Mouse (Mus musculus) lung, embryonic 15.5 days (tissue): ENCODE measurements around the gene Chchd5. TPM values are rescaled to one million over a fixed set of nuclear protein-coding genes. Genes with fewer than 3 reads are reported as not detected.
A peak's percentile ranks its signal among the peaks of the same experiment; 100 is the strongest.

Experiments
- ATAC-seq: fragments of 200-750 bp; cut with Nextera tagmentation; 2 replicates; pipeline ENCODE4 v1.8.0; 2017; ENCODE audit warnings: moderate number of reproducible peaks, borderline replicate concordance; ENCODE audit not compliant: low FRiP score, low TSS enrichment; ENCODE audit errors: extremely low read depth
- H3K27ac ChIP-seq: fragments of 300-500 bp; sonication (generic); 2 replicates; pipeline ENCODE4 v1.5.1; 2015; ENCODE audit warnings: moderate library complexity, mild to moderate bottlenecking, inconsistent platforms
- H3K27me3 ChIP-seq: fragments of 300-500 bp; sonication (generic); 2 replicates; pipeline ENCODE4 v1.6.1; 2015; ENCODE audit warnings: inconsistent platforms
- H3K36me3 ChIP-seq: fragments of 300-500 bp; sonication (generic); 2 replicates; pipeline ENCODE4 v1.6.1; 2015; ENCODE audit warnings: inconsistent platforms
- H3K4me1 ChIP-seq: fragments of 300-500 bp; sonication (generic); 2 replicates; pipeline ENCODE4 v1.6.1; 2015; ENCODE audit warnings: inconsistent platforms
- H3K4me2 ChIP-seq: fragments of 300-500 bp; sonication (generic); 2 replicates; pipeline ENCODE4 v1.6.1; 2015; ENCODE audit warnings: inconsistent platforms, mild to moderate bottlenecking, moderate library complexity
- H3K4me3 ChIP-seq: fragments of 300-500 bp; sonication (generic); 2 replicates; pipeline ENCODE4 v1.5.1; 2015; ENCODE audit warnings: mild to moderate bottlenecking, inconsistent platforms
- H3K9ac ChIP-seq: fragments of 300-500 bp; sonication (generic); 2 replicates; pipeline ENCODE4 v1.6.1; 2015; ENCODE audit warnings: inconsistent platforms
- H3K9me3 ChIP-seq: fragments of 300-500 bp; sonication (generic); 2 replicates; pipeline ENCODE4 v1.6.1; 2016; ENCODE audit warnings: inconsistent platforms
- WGBS: fragments of 180-500 bp; shearing (Covaris S2); methylation state at CpG from one replicate; pipeline ENCODE4 v1.1.7; 2015; 5-methylcytosine and 5-hydroxymethylcytosine counted together
- polyA plus RNA-seq: library from polyadenylated mRNA; unstranded; fragments of >200 nt; fragmentation: Nextera tagmentation; extraction: Ambion mirVana; gene quantifications from 2 replicates; pipeline ENCODE4 v1.2.1, GENCODE M21; 2015

Gene Chchd5
- polyA plus RNA-seq, 1 experiment from 2014 or later: 27.1 TPM

DNA sequence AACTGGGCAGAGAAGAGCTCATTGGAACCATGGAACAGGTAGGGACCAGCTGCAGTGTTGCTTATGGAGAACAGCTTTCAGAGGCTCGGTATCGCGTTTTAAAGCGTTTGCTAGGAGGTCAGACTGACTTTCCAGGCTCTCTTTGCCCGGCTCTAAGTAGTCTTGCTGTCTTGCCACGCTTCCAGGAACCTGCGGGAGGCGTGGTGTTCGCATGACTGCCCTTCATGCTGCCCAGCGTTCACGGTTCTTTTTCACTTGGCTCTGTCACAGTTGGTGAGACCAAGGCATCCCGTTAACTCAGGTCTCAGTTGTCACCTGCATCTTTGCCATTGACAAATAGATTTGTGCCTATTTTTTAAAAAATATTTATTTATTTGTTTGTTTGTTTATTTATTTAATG is 11.4 kb upstream of the Chchd5 start:
- 96% methylated on average over 12 of the region's 12 CpGs for WGBS
- Histone ChIP-seq H3K36me3 (peaks cover 83% of the 10 kb centered on the region), H3K4me2 (no peak overlapping the region), H3K9ac (no peak overlapping the region), H3K27ac (no peak overlapping the region), H3K4me3 (no peak overlapping the region), H3K4me1 (no peaks in the 10 kb centered on the region), H3K27me3 (no peaks in the 10 kb centered on the region), H3K9me3 (no peaks in the 10 kb centered on the region)
- no peak for ATAC-seq

GRCm38 (mm10) chr2:129121986-129122385 is 7.5 kb upstream of the Chchd5 start:
- no peaks in the 10 kb centered on the region for H3K27me3 ChIP-seq
- H3K27ac ChIP-seq: no peak overlapping the region
- no peak overlapping the region for H3K4me3 ChIP-seq
- H3K9ac ChIP-seq: no peak overlapping the region
- H3K4me1 ChIP-seq: no peaks in the 10 kb centered on the region
- ATAC-seq: no peak
- WGBS: 92% methylated on average over 8 of the region's 8 CpGs
- H3K36me3 ChIP-seq: peaks cover 79% of the 10 kb centered on the region
- H3K9me3 ChIP-seq: no peaks in the 10 kb centered on the region
- H3K4me2 ChIP-seq: no peak overlapping the region

- peak; percentile 35; the same call in 1 of the 2 replicates for ATAC-seq
- peak overlapping the region; percentile 45 for H3K9ac ChIP-seq
- H3K36me3 ChIP-seq: peaks cover 49% of the 10 kb centered on the region
Observed at GRCm38 (mm10) chr2:129129987-129130545, 566 bp downstream of the Chchd5 start.

GRCm38 (mm10) chr2:129130776-129131175 is 1.3 kb downstream of the Chchd5 start:
- 90% methylated on average over 2 of the region's 2 CpGs for WGBS
- no peak for ATAC-seq
- H3K4me2 ChIP-seq: peak overlapping the region; percentile 82
- no peak overlapping the region for H3K9ac ChIP-seq
- no peak overlapping the region for H3K4me3 ChIP-seq
- H3K4me1 ChIP-seq: peaks cover 20% of the 10 kb centered on the region
- H3K9me3 ChIP-seq: no peaks in the 10 kb centered on the region
- H3K36me3 ChIP-seq: peaks cover 42% of the 10 kb centered on the region
- no peaks in the 10 kb centered on the region for H3K27me3 ChIP-seq
- H3K27ac ChIP-seq: no peak overlapping the region

More at GRCm38 (mm10) chr2:129129987-129130545, 566 bp downstream of the Chchd5 start:
- 29% methylated on average over 18 of the region's 18 CpGs for WGBS
- no peaks in the 10 kb centered on the region for H3K9me3 ChIP-seq
- peaks cover 20% of the 10 kb centered on the region for H3K4me1 ChIP-seq
- peak overlapping the region; percentile 65 for H3K4me3 ChIP-seq
- peak overlapping the region; percentile 82 for H3K4me2 ChIP-seq
- H3K27ac ChIP-seq: peak overlapping the region; percentile 94
- no peaks in the 10 kb centered on the region for H3K27me3 ChIP-seq

DNA sequence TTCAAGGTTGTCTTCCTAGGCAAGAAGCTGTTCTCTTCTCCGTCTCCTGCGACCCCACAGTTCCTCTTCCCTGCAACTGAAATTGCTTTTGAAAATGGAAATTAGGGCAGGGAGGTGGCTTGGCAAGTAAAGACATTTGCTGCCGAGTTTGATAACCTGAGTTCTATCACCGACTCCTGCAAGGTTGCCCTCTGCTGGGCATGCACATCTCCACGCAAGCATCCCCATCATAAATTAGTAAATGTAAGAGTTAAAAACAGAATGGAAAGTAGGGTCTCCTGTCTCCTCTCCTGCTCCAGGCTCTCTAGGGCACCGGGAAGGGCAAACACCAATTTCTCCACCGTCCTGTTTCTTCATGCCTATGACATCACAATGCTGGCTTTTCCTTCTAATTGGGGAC is 2.7 kb downstream of the Chchd5 start:
- peaks cover 31% of the 10 kb centered on the region for H3K36me3 ChIP-seq
- no peaks in the 10 kb centered on the region for H3K27me3 ChIP-seq
- no peak for ATAC-seq
- no peaks in the 10 kb centered on the region for H3K9me3 ChIP-seq
- H3K27ac ChIP-seq: no peak overlapping the region
- H3K9ac ChIP-seq: no peak overlapping the region
- WGBS: 95% methylated on average over 7 of the region's 7 CpGs
- peaks cover 20% of the 10 kb centered on the region for H3K4me1 ChIP-seq
- no peak overlapping the region for H3K4me2 ChIP-seq
- no peak overlapping the region for H3K4me3 ChIP-seq

GRCm38 (mm10) chr2:129133006-129133805 is 3.7 kb downstream of the Chchd5 start:
- 93% methylated on average over 14 of the region's 14 CpGs for WGBS
- H3K4me2 ChIP-seq: no peak overlapping the region

GRCm38 (mm10) chr2:129139906-129140305 is 10.4 kb downstream of the Chchd5 start:
- no peaks in the 10 kb centered on the region for H3K4me1 ChIP-seq
- no peaks in the 10 kb centered on the region for H3K9me3 ChIP-seq
- H3K27me3 ChIP-seq: no peaks in the 10 kb centered on the region
- ATAC-seq: no peak
- H3K4me2 ChIP-seq: no peak overlapping the region
- no peak overlapping the region for H3K4me3 ChIP-seq
- H3K36me3 ChIP-seq: no peaks in the 10 kb centered on the region
- WGBS: 77% methylated on average over 10 of the region's 10 CpGs
- H3K27ac ChIP-seq: no peak overlapping the region
- H3K9ac ChIP-seq: no peak overlapping the region

More at GRCm38 (mm10) chr2:129133006-129133805, 3.7 kb downstream of the Chchd5 start:
- ATAC-seq: no peak
- H3K4me3 ChIP-seq: no peak overlapping the region
- peaks cover 20% of the 10 kb centered on the region for H3K4me1 ChIP-seq
- no peaks in the 10 kb centered on the region for H3K9me3 ChIP-seq
- H3K27ac ChIP-seq: no peak overlapping the region
- no peak overlapping the region for H3K9ac ChIP-seq
- H3K27me3 ChIP-seq: no peaks in the 10 kb centered on the region
- H3K36me3 ChIP-seq: peaks cover 21% of the 10 kb centered on the region

- H3K27ac ChIP-seq: no peak overlapping the region
- no peaks in the 10 kb centered on the region for H3K4me1 ChIP-seq
- no peak overlapping the region for H3K9ac ChIP-seq
- no peaks in the 10 kb centered on the region for H3K9me3 ChIP-seq
- H3K36me3 ChIP-seq: no peaks in the 10 kb centered on the region
- no peak overlapping the region for H3K4me2 ChIP-seq
- no peak for ATAC-seq
- WGBS: 62% methylated on average over 2 of the region's 2 CpGs
- no peaks in the 10 kb centered on the region for H3K27me3 ChIP-seq
- no peak overlapping the region for H3K4me3 ChIP-seq
Observed at GRCm38 (mm10) chr2:129148836-129149235, 19.3 kb downstream of the Chchd5 start.

DNA sequence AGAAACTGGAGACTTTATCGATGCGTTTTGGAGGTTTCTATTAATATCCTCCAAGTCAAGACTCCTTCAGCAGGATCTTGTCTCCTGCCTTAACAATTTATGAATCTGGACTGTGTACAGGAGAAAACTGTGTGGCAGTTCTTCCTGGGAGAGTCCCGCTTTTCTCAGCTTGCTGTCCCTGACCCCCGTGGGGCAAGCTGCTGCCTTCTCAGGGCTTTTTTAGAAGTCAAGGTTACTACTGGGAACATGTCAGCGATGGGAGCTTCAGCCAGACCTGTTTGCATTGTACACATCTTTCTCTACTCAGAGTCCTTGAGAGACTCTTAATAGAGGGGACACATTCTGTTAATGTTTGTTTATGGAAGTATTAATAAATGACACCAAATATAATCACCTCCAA is 20.9 kb downstream of the Chchd5 start:
- H3K4me2 ChIP-seq: no peak overlapping the region
- no peak overlapping the region for H3K27ac ChIP-seq
- no peaks in the 10 kb centered on the region for H3K27me3 ChIP-seq
- H3K9me3 ChIP-seq: no peaks in the 10 kb centered on the region
- H3K9ac ChIP-seq: no peak overlapping the region
- 74% methylated on average over 5 of the region's 5 CpGs for WGBS
- H3K4me1 ChIP-seq: no peaks in the 10 kb centered on the region
- H3K4me3 ChIP-seq: no peak overlapping the region
- H3K36me3 ChIP-seq: no peaks in the 10 kb centered on the region
- no peak for ATAC-seq

- H3K9me3 ChIP-seq: no peaks in the 10 kb centered on the region
- 51% methylated on average over 9 of the region's 9 CpGs for WGBS
- no peak overlapping the region for H3K27ac ChIP-seq
- H3K36me3 ChIP-seq: no peaks in the 10 kb centered on the region
- no peak overlapping the region for H3K4me2 ChIP-seq
- ATAC-seq: no peak
- no peak overlapping the region for H3K4me3 ChIP-seq
- H3K4me1 ChIP-seq: no peaks in the 10 kb centered on the region
- H3K9ac ChIP-seq: no peak overlapping the region
- no peaks in the 10 kb centered on the region for H3K27me3 ChIP-seq
Observed at GRCm38 (mm10) chr2:129151111-129151510, 21.6 kb downstream of the Chchd5 start.

DNA sequence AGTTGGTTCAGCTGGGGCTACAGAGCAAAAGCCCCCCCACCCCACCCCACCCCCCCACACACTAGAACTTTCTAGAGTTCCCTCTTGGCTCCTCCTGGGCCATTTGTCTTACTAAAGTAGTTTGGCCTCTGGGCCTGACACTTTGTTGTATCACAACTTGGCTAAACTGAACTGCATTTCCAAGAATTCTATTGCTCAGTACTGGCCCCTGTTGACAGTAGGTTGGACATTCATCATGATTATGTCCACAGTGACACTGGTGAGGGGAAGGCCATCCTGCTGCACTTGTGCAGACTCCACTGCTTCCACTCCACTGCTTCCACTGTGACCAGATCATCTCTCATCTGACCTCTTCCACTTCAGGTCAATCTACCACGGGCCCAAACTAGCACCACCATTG is 23.3 kb downstream of the Chchd5 start:
- H3K27ac ChIP-seq: no peak overlapping the region
- no peak for ATAC-seq
- H3K4me2 ChIP-seq: no peak overlapping the region
- 58% methylated on average over 1 of the region's 1 CpGs for WGBS
- no peaks in the 10 kb centered on the region for H3K4me1 ChIP-seq
- H3K9me3 ChIP-seq: no peaks in the 10 kb centered on the region
- no peak overlapping the region for H3K4me3 ChIP-seq
- no peaks in the 10 kb centered on the region for H3K36me3 ChIP-seq
- H3K27me3 ChIP-seq: no peaks in the 10 kb centered on the region
- H3K9ac ChIP-seq: no peak overlapping the region

- H3K27me3 ChIP-seq: no peaks in the 10 kb centered on the region
- H3K36me3 ChIP-seq: no peaks in the 10 kb centered on the region
- H3K27ac ChIP-seq: no peak overlapping the region
- no peak for ATAC-seq
- H3K4me1 ChIP-seq: 0 out of 2 replicates have a peak, but pooled peaks cover 6% of the 10 kb centered on the region
- H3K9ac ChIP-seq: no peak overlapping the region
- no peak overlapping the region for H3K4me3 ChIP-seq
- no peak overlapping the region for H3K4me2 ChIP-seq
- H3K9me3 ChIP-seq: no peaks in the 10 kb centered on the region
- WGBS: 53% methylated on average over 5 of the region's 5 CpGs
Observed at GRCm38 (mm10) chr2:129164815-129165214, 35.3 kb downstream of the Chchd5 start.
